Mouse (Mus musculus) v-Abl transformed pro-B cells (cell line): ENCODE measurements around the gene Ssh2.

Experiments
- in situ Hi-C, 2 experiments: fragments of 400-800 bp; cut with MboI; formaldehyde crosslinking; loops; one replicate each; pipeline ENCODE4 v1.15.1; 2025; ENCODE audit not compliant: unreplicated experiment in 2 of 2

Ssh2 gene

DNA sequence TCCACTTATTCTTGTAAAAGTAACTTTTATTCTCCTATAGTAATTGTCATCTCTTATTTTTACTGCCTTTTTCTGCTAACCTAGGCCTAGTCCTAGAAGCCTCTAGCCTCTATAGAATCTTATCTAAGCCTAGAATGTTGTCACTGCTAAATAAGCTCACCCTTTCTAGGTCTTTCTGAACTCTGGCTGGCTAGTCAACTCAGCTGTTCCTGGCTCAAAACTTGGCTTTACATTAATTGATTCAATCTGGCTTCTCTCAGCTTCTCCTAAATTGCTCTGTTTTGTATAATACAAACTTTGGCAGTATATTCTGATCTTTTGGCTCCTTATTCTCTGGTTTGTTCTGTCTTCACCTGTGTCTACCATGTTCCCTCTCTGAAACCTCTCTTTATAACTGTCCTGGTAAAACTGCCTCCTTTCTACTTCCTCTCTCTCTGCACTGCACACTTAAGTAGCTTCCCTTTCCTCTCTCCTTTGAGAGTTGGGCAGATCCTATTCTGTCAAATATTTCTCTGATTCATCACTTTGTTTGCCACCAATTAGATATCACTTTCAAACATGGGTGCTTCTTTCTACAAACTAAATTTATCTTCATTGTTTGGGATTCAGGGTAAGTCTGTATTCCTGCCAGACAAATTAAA lies 102.5 kb downstream of the Ssh2 start:
- in situ Hi-C loops: loop anchor here (5.0 to 10.0 kb wide), 3 partner anchors 129 to 496 kb away; no protein-coding TSS in a partner anchor

DNA sequence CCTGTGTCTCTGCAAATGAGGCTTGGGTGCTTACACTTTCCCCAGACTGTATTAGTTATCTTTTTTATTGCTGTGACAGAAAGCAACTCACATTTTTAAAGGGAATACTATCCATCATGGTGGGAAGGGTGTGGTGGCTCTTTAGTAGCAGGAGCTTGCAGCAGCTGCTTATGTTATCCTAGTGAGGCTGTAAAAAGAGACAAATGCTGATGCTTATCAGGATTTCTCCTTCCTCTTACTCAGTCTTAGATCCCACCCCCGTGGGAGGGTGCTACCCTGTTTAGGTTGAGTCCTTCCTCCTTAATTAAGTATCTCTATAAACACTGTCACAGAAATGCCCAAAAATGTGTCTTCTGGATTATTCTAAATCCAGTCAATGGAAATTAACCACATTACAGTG lies 105.1 kb downstream of the Ssh2 start:
- in situ Hi-C loops: no loop called here

DNA sequence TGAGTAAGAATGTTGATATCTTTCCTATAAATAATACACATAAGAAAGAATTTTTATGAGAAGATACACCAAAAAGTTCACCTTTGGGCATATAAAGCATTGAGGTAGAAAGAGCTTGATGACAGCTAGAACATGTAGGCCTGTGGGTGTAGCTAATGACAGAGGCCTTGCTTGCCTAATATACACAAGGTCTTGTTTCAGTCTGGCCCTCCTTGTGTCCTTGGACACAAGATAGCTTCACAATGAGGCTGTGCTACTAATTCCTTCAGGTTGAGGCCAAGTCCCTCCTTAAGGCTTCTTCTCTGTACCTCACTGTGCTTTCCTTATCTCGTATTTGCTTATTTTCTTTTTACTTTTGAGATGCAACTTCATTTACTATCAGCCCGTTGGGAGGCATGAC lies 114.4 kb downstream of the Ssh2 start:
- in situ Hi-C loops: no loop called here

DNA sequence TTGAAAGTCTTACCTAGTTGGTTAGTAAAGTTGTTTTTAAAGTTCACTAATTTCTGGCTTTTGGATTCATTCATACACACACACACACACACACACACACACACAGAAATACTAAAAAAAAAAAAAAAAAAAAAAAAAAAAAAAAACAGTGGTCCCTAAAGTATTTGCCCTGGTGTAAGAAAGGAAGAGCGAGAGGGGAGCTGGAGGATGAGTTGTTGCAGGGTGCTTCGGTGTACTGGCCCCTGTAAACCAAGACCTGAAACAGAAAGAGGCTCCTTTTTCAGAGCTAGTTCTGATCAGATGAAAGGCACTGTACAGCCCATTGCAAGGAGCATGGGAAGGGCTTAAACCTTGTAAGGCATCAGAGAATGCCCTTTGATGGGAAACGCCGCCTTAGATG lies 131.2 kb downstream of the Ssh2 start:
- in situ Hi-C loops: loop anchor here in 1 of 2 experiments (10.0 kb wide), 1 partner anchor 98 kb away; no protein-coding TSS in a partner anchor

DNA sequence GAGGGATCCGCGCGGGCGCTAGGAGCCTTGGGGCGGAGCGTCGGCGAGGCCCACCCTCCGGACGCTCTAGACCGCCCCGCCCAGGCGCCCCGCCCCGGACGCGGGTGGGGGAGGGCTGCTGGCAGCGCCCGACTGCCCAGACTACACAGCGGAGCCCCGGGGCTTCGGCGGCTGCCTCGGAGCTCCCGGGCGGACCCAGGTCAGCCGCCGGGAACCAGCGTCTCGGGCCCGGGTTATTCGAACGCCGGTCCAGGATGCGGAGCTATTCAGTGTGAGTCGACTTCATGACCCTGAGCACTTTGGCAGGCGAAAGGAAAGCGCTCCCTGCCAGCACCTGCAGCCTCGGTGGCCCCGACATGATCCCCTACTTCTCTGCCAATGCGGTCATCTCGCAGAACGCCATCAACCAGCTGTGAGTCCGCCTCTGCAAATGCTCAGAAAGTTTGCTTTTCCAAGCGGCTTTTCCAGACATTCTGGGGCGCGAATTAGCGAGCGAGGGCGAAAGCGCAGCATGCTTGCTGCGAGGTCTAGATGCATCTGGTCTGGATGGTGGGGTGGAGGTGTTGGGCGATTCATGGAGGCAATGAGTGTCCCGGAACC lies 132.2 kb downstream of the Ssh2 start:
- in situ Hi-C loops: loop anchor here in 1 of 2 experiments (10.0 kb wide), 1 partner anchor 97 kb away; no protein-coding TSS in a partner anchor

DNA sequence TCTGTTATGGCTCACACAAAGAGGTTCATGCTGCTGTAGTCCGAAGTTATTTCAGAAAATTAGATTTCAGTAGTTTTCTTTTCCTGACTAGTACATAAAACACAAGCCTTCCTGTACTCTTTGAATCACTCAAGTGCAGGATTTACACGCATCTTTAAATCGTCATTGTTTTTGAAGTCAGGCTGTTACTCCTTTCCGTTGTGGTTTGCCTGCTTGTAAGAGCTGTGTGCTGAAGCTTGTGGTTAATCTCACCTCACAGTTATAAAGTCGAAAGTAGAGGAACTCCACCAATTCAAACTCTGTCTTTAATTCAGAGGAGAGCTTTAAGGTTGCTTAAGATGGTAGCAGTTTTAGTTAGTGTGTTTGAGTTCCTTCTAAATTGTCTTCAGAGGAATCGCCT lies 132.9 kb downstream of the Ssh2 start:
- in situ Hi-C loops: loop anchor here in 1 of 2 experiments (10.0 kb wide), 1 partner anchor 96 kb away; no protein-coding TSS in a partner anchor

DNA sequence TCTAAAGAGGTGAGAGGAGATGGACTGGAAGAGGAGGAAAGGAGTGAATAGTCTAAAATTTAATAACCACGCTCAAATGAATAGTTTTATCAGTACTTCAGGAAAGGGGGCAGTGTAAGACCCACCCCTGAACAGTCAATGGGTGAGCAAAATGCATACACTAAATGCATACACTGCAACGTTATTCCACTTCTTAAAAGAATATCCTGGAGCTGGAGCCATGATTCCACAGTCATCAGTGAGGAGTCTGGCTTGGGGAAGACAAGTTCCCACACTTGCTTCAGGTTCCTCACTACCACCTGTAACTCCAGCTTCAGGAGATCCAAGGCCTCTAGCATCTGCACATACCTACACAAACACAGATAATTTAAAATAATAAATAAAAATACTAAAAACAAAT lies 133.6 kb downstream of the Ssh2 start:
- in situ Hi-C loops: loop anchor here in 1 of 2 experiments (5.0 to 10.0 kb wide), 2 partner anchors 38 to 95 kb away; no protein-coding TSS in a partner anchor

DNA sequence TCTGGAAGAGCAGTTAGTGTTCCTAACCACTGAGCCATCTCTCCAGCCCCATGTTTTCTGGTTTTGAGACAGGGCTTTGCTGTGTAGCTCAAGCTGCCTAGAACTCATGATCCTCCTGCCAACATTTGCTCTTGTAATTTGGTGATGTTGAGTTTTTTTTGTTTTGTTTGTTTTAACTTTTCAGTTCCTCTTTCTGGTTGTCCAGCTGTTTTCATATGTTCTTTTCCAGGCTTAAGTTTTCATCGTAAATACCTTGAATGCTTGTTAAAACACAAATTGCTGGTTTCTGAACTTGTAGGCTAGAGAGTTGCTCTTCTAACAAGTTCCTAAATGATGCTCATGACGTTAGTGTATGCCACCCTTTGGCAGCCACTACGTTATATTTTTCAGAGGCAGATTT lies 139.0 kb downstream of the Ssh2 start:
- in situ Hi-C loops: no loop called here

DNA sequence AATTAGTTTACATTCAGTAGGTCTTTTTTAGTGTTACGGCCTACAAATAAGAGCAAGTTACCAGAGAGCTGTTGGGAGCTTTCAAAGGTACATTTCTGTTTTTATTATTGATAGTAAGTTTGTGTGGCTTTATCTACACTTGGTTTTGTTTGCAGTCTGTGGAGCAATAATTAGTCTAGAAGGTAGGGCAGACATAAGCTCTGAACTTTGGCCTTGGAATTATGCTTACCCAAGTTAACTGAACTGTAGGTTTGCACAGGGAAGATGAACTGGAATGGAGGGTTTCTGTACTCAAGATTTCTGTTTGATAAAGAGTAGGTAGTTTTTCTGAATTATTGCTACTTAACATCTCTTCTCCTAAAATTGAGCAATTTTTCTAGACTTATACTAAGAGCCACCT lies 141.8 kb downstream of the Ssh2 start:
- in situ Hi-C loops: no loop called here

DNA sequence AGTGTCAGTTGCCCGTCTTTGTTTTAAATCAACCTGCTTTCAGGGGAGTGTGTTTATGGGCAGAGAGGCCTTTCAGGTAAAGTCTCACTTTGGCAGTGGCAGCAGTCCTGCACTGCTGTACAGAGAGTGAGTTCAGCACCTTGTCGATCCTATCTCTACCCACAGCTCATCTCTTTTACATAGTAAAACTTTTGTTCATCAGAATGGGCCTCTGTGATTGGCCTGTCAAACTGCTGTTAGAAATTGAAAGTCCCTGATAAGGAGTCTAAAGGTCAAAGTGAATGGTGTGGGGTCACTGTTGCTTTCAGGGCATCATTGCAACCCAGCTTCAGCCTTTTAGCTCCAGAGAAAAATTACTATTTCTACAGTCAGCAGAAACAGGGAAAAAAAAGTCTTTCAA lies 147.4 kb downstream of the Ssh2 start:
- in situ Hi-C loops: no loop called here

DNA sequence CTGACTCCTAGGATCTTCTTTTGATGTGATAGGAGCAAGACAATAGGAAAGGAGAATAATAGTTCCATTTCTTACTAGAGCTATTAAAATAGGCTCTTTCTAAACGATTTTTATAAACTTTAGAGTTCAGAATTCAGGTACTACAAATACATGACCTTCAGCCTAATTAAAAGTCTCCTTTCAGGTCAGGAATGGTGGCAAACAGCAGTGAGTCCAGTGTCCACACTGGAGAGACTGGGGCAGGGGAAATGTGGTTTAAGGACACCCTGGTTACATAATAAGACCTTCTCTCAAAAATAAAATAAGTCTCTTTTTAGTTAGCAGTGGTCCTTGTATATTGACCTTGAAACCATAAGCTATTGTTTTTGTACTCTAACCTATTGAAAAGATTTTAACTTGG lies 148.3 kb downstream of the Ssh2 start:
- in situ Hi-C loops: no loop called here

DNA sequence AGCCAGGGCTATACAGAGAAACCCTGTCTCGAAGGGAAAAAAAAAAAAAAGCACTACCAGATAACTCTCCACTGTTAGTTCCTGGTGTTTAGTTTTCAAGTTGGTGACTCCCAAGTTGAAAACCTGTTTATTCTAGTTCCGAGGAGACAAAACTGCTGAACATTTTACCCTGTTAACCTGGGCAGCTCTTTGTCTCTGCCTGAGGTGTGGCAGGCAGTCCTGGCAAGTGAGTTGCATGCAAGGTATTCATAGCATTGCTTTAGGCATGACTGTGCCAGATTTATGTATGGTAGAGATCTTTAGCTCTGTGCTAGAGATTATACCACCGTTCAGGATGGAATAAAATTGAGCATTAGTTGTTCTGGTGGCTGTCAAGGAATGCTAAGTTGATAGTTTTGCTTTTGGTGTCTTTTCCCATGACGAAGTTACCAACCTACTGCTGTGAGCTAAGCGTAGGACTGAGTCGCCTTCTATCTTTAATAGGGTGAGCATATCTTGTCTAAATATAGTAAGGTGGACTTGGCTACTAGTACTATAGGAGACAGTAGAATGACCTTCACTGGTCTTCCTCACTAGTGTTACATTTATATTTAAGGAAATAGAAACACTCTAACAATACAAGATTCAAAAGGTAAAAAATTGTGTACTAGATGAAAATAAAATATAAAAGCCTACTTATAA lies 149.8 kb downstream of the Ssh2 start:
- in situ Hi-C loops: no loop called here

DNA sequence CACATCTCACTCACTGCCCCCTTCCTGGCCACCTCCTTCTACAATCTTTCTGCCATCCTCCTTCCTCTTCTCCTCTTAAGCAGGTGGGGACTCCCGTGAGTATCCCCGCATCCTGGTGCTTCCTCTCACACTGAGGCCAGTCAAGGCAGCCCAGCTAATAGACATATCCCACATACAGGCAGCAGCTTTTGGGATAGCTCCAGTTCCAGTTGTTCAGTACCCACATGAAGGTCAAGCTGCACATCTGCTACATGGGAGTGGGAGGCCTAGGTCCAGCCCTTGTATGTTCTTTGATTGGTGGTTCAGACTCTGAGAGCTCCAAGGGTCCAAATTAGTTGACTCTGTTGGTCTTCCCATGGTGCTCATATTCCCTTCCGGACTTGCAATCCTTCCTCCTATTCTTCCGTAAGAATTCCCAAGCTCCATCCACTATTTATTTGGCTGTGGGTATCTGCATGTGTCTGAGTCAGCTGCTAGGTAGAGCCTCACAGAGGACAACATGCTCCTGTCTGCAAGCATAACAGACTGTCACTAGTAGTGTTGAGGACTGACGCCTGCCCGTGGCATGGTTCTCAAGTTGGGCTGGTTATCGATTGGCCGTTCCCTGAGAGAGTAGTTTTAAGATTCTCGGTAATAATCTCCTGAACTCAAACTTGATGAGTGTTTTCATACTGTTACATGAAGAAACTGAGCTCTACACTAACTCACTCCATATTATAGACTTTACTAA lies 151.6 kb downstream of the Ssh2 start:
- in situ Hi-C loops: no loop called here

DNA sequence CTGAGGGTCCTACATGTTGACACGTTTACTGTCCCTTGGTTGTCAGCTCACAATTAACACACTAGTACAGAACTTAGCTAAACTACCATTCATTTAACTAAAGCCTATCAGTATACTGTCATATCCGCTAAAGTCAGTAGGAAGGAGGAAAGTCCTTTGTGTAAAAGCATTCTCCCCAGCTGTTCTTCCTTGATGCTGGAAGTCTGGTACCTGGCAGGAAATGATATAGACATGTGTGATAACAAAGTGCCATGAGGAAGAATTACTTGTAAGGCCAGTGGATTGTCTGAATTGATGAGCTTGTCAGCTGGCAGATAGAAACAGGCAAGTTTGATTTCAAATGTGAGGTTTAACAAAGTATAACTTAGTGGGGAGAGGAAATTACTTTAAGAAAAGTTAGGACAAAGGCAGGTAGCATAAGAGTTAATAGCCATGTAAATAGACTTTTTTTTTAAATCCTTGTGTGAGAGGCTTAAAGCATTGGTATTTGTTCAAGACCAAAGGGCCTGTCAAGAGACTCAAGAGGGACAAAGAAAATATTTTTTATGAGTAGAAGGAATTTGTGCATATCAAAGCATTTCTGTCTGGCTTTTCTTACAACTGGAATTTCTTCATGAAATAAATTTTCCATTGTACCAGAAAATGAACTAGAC lies 153.2 kb downstream of the Ssh2 start:
- in situ Hi-C loops: no loop called here

DNA sequence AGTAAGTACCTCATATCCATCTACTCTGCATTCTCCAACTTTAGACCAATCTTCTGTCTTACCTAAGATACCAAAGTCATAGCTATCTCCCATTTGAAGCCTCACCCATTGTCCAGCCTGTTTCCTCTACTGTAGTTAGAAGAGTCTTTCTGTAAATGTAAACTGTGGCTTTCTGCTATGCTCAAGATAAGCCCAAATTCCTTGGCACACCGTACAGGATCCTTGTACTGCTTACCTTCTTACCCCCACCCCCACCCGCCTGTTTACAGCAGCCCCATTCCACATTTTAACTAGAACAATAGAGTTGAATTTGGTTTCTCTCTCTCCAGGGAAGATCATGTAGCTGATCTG lies 153.7 kb downstream of the Ssh2 start:
- in situ Hi-C loops: no loop called here

DNA sequence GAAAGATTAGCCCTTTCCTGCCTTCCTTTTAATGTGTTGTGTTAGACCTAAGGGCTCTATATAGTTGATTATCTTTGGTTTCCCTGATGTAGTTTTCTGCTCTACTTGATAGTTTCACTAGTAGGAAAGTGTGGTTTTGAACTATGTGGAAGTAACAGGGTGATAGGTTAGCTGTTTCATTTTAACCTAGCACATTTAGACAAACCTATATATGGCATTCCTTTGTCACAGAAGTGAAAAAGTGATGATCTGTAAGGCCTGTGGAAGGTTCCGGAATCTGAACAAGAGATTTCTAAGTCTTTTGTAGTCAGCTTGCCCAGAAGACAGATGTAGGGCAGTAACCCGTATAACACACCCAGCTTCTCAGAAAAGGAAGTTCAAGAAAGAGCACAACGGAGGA lies 155.0 kb downstream of the Ssh2 start:
- in situ Hi-C loops: no loop called here

DNA sequence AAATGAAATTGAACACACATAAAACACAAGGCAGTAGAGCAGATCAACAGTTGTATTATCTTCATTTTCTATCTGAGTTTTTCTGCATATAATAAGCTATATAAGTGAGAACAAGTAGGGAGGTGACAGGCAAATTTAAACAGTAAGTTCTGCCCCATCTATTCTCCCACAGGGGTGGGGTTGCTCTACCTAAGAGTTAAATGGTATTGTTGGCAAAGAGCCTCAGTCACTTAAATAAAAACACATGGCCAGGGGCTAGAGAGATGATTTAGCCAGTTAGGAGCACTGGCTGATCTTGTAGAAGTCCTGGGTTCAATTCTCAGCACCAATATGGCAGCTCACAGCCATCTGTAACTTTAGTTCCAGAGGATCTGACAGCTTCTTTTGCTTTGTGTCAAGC lies 155.6 kb downstream of the Ssh2 start:
- in situ Hi-C loops: no loop called here

DNA sequence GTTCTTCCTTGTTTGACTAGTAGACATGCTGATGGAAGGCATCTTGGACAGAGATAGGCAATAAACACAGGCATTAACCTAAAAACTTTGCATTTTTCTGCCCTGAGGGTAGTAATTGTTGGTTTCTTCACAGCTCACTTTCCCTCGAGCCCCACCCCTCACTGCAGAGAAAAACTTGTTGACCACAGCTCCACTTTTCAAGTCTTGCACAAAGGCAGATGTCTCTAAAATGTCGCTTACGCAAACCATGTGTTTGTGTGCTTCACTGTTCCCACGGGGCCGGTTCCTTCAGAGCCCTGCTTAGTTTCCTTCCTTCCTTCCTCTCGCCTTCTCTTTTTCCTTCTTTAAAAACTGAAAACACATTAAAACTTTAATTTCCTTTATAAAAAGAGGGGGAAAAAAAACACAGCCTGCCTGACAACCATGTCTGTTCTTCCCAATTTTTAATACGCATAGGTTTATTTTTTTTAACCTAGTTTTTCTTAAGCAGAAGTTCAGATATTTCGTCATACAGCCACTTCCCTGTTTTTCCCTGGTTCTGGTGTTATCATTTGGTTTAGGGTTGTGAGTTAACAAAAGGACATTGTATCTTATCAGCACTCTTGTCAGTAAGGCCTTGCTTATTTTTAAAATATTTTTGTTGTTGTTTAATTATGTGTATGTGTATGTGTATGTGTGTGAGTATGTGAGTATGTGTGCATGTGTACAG lies 156.3 kb downstream of the Ssh2 start:
- in situ Hi-C loops: no loop called here

DNA sequence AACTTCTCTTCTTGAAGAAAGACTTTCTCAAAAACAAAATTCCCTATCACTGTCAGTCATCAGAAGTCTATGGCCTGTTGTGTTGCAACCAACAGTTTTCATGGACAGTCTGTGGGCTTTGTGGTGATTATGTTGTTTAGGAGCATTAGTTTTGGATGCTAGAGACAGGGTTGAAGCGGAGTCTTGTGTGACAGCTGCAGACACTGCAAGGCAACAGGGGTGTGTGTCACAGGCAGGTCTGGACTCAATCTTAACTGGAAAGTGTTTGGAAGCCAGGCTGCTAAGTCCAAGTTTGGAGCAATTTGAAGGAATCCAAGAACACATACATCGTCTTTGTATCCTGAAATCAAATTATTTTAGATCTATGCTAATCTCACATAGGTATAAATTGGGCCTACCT lies 162.5 kb downstream of the Ssh2 start:
- in situ Hi-C loops: no loop called here

DNA sequence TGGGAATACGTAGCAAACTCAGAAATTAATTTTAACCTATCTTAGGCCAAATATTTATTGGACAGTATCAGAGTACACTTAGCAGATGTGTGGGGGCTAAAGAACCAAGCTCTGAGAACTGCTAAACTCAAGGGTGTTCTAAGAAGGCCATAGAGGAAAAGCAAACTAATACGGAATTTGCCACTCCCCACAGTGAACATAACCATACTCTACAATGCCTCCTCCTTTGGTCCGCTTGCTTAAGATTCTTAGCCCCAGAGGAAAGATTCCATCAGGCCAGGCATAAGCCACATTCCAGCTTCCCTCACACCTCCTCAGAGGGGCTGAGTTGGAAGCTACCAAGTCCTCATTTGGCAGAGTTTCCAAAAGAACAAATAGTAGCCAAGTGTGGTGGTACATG lies 165.1 kb downstream of the Ssh2 start:
- in situ Hi-C loops: no loop called here
